Mouse (Mus musculus) MEL (cell line): ENCODE measurements at regions not wholly inside any gene's neighbourhood (a gene's known extent, or its start where the extent isn't known, plus 50 kb on each side); places are given as distances from the start of the nearest gene placed in this dataset.

ENCODE experiments used
- CTCF ChIP-seq, 3 experiments: IDR thresholded peaks in 2 of 3; conservative IDR thresholded peaks in 1 of 3; 2 replicates each; pipeline ENCODE4 v1.5.1; 2011 to 2012; ENCODE audit warnings: low read length in 3 of 3, low read depth in 2 of 3, mild to moderate bottlenecking in 2 of 3, improper control_type of control experiment in 1 of 3, inconsistent platforms in 1 of 3, mixed read lengths in 1 of 3, moderate library complexity in 1 of 3; ENCODE audit not compliant: control insufficient read depth in 1 of 3, insufficient read depth in 1 of 3, poor library complexity in 1 of 3, severe bottlenecking in 1 of 3
- ELF1 ChIP-seq: IDR thresholded peaks from 2 replicates; pipeline ENCODE4 v1.6.1; 2014; ENCODE audit warnings: low read depth, mild to moderate bottlenecking, inconsistent platforms, low read length, improper control_type of control experiment, moderate library complexity
- GATA1 ChIP-seq: IDR thresholded peaks from 2 replicates; pipeline ENCODE4 v1.6.1; 2011; ENCODE audit warnings: low read depth, low read length, improper control_type of control experiment
- JUND ChIP-seq: IDR thresholded peaks from 2 replicates; pipeline ENCODE4 v1.6.1; 2011; ENCODE audit warnings: low read depth, mild to moderate bottlenecking, improper control_type of control experiment, low read length
- POLR2A ChIP-seq, 2 experiments: IDR thresholded peaks; 2 replicates each; pipeline ENCODE4 v1.6.1; 2011 to 2012; ENCODE audit warnings: low read length in 2 of 2, mild to moderate bottlenecking in 2 of 2, control low read depth in 1 of 2, improper control_type of control experiment in 1 of 2, low read depth in 1 of 2, moderate library complexity in 1 of 2; ENCODE audit not compliant: control insufficient read depth in 1 of 2, insufficient read depth in 1 of 2, poor library complexity in 1 of 2
- RAD21 ChIP-seq: IDR thresholded peaks from 2 replicates; pipeline ENCODE4 v1.6.1; 2011; ENCODE audit warnings: mild to moderate bottlenecking, low read depth, low read length, improper control_type of control experiment
- TAL1 ChIP-seq: IDR thresholded peaks from 2 replicates; pipeline ENCODE4 v1.6.1; 2012; ENCODE audit warnings: mild to moderate bottlenecking, inconsistent platforms, low read length, moderate library complexity, mixed read lengths
- UBTF ChIP-seq: IDR thresholded peaks from 2 replicates; pipeline ENCODE4 v1.6.1; 2012; ENCODE audit warnings: low read depth, mild to moderate bottlenecking, inconsistent platforms, low read length, improper control_type of control experiment, moderate library complexity, borderline replicate concordance; ENCODE audit not compliant: insufficient read depth
- USF2 ChIP-seq, 2 experiments: IDR thresholded peaks; 2 replicates each; pipeline ENCODE4 v1.6.1; 2011 to 2012; ENCODE audit warnings: improper control_type of control experiment in 2 of 2, low read length in 2 of 2, borderline replicate concordance in 1 of 2, inconsistent platforms in 1 of 2, low read depth in 1 of 2, mild to moderate bottlenecking in 1 of 2; ENCODE audit not compliant: insufficient read depth in 1 of 2
- ZMIZ1 ChIP-seq: IDR thresholded peaks from 2 replicates; pipeline ENCODE4 v1.6.1; 2012; ENCODE audit warnings: low read depth, mild to moderate bottlenecking, inconsistent platforms, low read length, improper control_type of control experiment, moderate library complexity
- ZNF384 ChIP-seq: IDR thresholded peaks from 2 replicates; pipeline ENCODE4 v1.6.1; 2012; ENCODE audit warnings: low read depth, mild to moderate bottlenecking, inconsistent platforms, low read length, improper control_type of control experiment

DNA sequence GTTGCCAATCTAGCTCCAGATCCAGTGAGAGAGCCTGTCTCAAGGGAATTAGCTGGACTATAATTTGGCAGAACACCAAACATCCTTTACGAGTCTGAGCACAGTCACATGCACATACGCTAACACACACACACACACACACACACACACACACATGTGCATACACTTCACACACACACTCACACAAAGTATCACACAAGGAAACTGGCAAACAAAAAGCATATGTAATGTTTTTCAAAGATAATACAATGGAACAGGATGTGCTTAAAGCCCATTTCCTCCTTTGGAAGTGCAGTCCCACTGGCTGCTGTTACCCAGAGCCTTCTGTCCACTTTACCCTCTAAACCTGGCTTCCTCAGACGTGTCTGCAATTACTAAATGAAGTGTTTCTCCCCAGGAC lies 226.2 kb upstream of the Cited2 start:
- TF ChIP-seq POLR2A (IDR thresholded peaks at IDR 0.05; ENCODE audit: control insufficient read depth in 1 of 2, insufficient read depth in 1 of 2, low read depth in 1 of 2, low read length in 2 of 2, poor library complexity in 1 of 2) (no peak), RAD21 (no peak), ZMIZ1 (no peak), ZNF384 (no peak), TAL1 (no peak), GATA1 (no peak), ELF1 (no peak), USF2 (IDR thresholded peaks at IDR 0.05; ENCODE audit: borderline replicate concordance in 1 of 2, insufficient read depth in 1 of 2, low read depth in 1 of 2, low read length in 2 of 2) (no peak), UBTF (no peak), JUND (no peak), CTCF (IDR thresholded peaks at IDR 0.05 in 2 of 3, conservative IDR thresholded peaks at IDR 0.05 in 1 of 3; ENCODE audit: control insufficient read depth in 1 of 3, insufficient read depth in 1 of 3, low read depth in 2 of 3, low read length in 3 of 3, poor library complexity in 1 of 3, severe bottlenecking in 1 of 3) (no peak)
